Mouse (Mus musculus) C2C12 (cell line): ENCODE measurements around the gene Rap1gap2. TPM values are rescaled to one million over a fixed set of nuclear protein-coding genes. Genes with fewer than 3 reads are reported as not detected.

Source experiments
- H3K27me3 ChIP-seq: one replicate; pipeline ENCODE4 v1.6.1; 2011; ENCODE audit not compliant: control insufficient read depth, insufficient read depth, insufficient read length
- H3K36me3 ChIP-seq: one replicate; pipeline ENCODE4 v1.6.1; 2011; ENCODE audit not compliant: control insufficient read depth, insufficient read depth
- H3K4me3 ChIP-seq: one replicate; pipeline ENCODE4 v1.5.1; 2011; ENCODE audit warnings: mild to moderate bottlenecking, control low read depth; ENCODE audit not compliant: poor library complexity, insufficient read depth, severe bottlenecking
- H3K79me2 ChIP-seq: one replicate; pipeline ENCODE4 v1.6.1; 2011; ENCODE audit not compliant: control insufficient read depth, insufficient read depth
- H3K79me3 ChIP-seq: one replicate; pipeline ENCODE4 v1.6.1; 2011; ENCODE audit warnings: low read depth, control low read depth
- H3ac ChIP-seq: one replicate; pipeline ENCODE3; 2011; ENCODE audit warnings: low read depth; ENCODE audit not compliant: control insufficient read depth, insufficient read length
- CEBPB ChIP-seq: IDR thresholded peaks from one replicate; pipeline ENCODE4 v1.6.1; 2011; ENCODE audit warnings: low read depth, mild to moderate bottlenecking, control low read depth, moderate library complexity
- CTCF ChIP-seq: IDR thresholded peaks from one replicate; pipeline ENCODE4 v1.5.1; 2011; ENCODE audit not compliant: control insufficient read depth, insufficient read depth, insufficient read length
- FOSL1 ChIP-seq: IDR thresholded peaks from one replicate; pipeline ENCODE4 v1.8.0; 2011; ENCODE audit warnings: mild to moderate bottlenecking, low read length; ENCODE audit not compliant: poor library complexity, insufficient read depth, severe bottlenecking
- MAX ChIP-seq: IDR thresholded peaks from one replicate; pipeline ENCODE4 v1.6.1; 2011; ENCODE audit warnings: mild to moderate bottlenecking, control low read depth
- MYOD1 ChIP-seq: IDR thresholded peaks from one replicate; pipeline ENCODE4 v1.6.1; 2011; ENCODE audit warnings: low read depth; ENCODE audit not compliant: control insufficient read depth, insufficient read length
- MYOG ChIP-seq: IDR thresholded peaks from one replicate; pipeline ENCODE4 v1.6.1; 2011; ENCODE audit not compliant: control insufficient read depth, insufficient read length; ENCODE audit errors: extremely low read depth
- USF1 ChIP-seq: IDR thresholded peaks from one replicate; pipeline ENCODE4 v1.6.1; 2011; ENCODE audit warnings: low read depth, mild to moderate bottlenecking, control low read depth, moderate library complexity
- polyA plus RNA-seq: library from polyadenylated mRNA; unstranded; fragments of >200 nt; fragmentation: generic; extraction: Trizol; gene quantifications from one replicate; pipeline ENCODE4 v1.2.1, GENCODE M21; 2012; ENCODE audit warnings: missing spikeins

Gene Rap1gap2
- polyA plus RNA-seq, 1 experiment: 1.4 TPM

DNA sequence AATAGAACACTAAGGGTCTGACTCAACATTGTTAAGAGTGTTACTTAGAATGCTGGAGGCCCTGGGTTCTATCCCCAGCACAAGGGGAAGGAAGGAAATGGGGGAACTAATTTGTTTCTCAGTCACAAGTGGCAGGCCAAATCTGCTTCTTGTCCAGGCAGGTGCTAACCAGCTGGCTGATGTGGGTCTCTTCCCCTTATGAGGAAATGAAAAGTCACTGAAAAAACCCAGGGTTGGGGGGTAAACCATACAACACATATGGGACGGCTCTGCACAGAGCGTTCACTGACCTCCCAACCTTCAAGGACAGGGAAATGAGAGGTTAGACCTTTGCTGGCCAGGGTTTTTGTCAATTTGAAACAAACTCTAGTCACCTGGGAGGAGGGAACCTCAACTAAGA lies 77.7 kb downstream of the Rap1gap2 start:
- TF ChIP-seq CEBPB: no peak
- no peaks in the 10 kb centered on the region for H3K36me3 ChIP-seq

DNA sequence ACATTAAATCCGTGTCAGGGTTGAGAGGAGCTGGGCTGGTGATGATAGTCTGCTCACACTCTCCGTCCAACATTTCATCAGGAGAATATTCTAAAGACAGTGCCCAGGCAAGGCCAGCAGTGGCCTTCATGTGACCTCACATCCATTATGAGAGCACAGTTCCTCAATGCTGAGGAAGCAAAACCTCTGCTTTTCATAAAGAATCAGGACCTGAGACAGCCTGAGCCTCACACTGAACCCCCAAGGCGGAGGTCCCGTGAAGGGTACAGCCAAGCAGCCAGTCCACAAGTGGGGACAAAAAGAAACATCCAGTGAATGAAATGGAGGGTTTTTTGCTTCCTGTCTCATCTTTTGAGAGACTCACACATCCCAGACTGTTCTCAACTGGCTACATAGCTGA lies 78.3 kb downstream of the Rap1gap2 start:
- no peak overlapping the region for H3K4me3 ChIP-seq
- no peak for TF ChIP-seq CTCF
- no peak for TF ChIP-seq CEBPB
- no peak for TF ChIP-seq MYOD1
- no peak for TF ChIP-seq MAX
- TF ChIP-seq USF1: no peak
- no peak for TF ChIP-seq FOSL1
- TF ChIP-seq MYOG: no peak
- no peaks in the 10 kb centered on the region for H3K79me2 ChIP-seq
- peaks cover 6% of the 10 kb centered on the region for H3K27me3 ChIP-seq
- no peaks in the 10 kb centered on the region for H3K79me3 ChIP-seq
- no peak overlapping the region for H3ac ChIP-seq
- H3K36me3 ChIP-seq: no peaks in the 10 kb centered on the region

More for the DNA sequence above, 77.7 kb downstream of the Rap1gap2 start:
- Histone ChIP-seq H3ac (no peak overlapping the region), H3K27me3 (peaks cover 6% of the 10 kb centered on the region), H3K79me3 (no peaks in the 10 kb centered on the region), H3K4me3 (no peak overlapping the region), H3K79me2 (no peaks in the 10 kb centered on the region)

DNA sequence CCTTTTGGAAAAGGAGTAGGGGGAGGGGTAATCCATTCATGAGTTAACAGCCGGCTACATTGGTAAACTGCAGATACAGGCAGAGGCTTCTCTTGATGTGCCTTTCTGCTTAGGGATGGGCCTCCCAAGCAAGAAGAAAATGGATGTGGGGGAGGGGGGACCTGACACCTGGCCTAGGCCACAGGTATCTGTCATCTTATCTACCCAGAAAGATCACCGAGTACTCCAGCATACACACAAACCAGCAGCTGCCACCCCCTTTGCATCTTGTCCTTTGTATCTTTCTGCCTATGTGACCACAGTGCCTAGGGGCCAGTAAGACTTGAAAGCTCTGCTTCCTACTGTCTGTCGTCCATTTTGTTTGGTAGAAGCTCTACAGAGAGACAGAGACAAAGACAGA lies 79.0 kb downstream of the Rap1gap2 start:
- no peaks in the 10 kb centered on the region for H3K36me3 ChIP-seq
- TF ChIP-seq USF1 (no peak), MYOD1 (no peak), CTCF (no peak), MAX (no peak), MYOG (no peak), CEBPB (no peak), FOSL1 (no peak)

DNA sequence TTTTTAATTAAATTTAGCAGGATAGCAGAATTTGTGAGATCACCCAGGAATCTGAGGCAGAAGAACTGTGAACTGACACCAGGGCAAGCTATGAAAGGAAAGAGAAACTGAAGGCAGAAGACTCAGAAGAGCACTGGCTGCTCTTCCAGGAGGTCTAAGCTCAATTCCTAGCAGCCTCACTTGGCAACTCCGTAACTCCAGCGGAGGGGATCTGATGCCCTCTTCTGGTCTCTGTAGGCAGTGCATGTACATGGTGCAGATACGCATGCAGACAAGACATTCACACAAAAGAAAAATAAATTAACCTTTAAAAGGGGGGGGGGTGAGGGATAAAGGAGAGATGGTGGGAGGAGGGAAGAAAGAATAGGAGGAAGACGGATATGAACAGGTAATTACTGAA lies 80.9 kb downstream of the Rap1gap2 start:
- TF ChIP-seq CEBPB: no peak
- TF ChIP-seq FOSL1: no peak
- TF ChIP-seq CTCF: no peak
- no peak for TF ChIP-seq MYOG
- TF ChIP-seq MYOD1: no peak
- TF ChIP-seq MAX: no peak
- TF ChIP-seq USF1: no peak
- no peaks in the 10 kb centered on the region for H3K36me3 ChIP-seq
- no peak overlapping the region for H3ac ChIP-seq
- no peaks in the 10 kb centered on the region for H3K79me2 ChIP-seq
- no peaks in the 10 kb centered on the region for H3K79me3 ChIP-seq
- H3K4me3 ChIP-seq: no peak overlapping the region
- peaks cover 6% of the 10 kb centered on the region for H3K27me3 ChIP-seq

More for the DNA sequence above, 79.0 kb downstream of the Rap1gap2 start:
- H3K79me3 ChIP-seq: no peaks in the 10 kb centered on the region
- no peaks in the 10 kb centered on the region for H3K79me2 ChIP-seq
- peaks cover 6% of the 10 kb centered on the region for H3K27me3 ChIP-seq
- H3ac ChIP-seq: no peak overlapping the region
- no peak overlapping the region for H3K4me3 ChIP-seq

DNA sequence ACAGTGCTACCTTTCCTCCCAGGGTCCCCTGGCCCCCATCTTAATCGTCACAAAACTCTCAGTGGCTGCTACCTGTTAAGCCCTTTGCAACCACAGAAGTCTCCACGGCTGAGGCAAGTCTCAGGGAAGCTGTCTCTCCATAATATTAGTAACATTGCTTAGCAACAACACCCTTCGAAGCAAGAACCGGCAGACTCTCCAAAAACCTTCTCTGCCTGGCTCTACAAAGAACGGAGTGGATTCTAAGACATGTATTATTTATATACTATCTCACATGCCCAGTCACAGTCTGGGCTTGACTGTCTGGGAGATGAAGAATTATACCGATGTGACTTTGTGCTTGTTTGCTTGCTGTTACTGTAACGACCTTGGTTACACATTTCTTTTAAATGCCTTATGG lies 83.2 kb downstream of the Rap1gap2 start:
- no peak overlapping the region for H3K4me3 ChIP-seq
- no peaks in the 10 kb centered on the region for H3K79me3 ChIP-seq
- H3ac ChIP-seq: no peak overlapping the region
- no peaks in the 10 kb centered on the region for H3K36me3 ChIP-seq
- no peak for TF ChIP-seq MYOG
- TF ChIP-seq FOSL1: no peak
- TF ChIP-seq MAX: no peak
- no peak for TF ChIP-seq USF1
- no peak for TF ChIP-seq CTCF
- TF ChIP-seq CEBPB: no peak
- no peak for TF ChIP-seq MYOD1
- H3K79me2 ChIP-seq: no peaks in the 10 kb centered on the region
- peaks cover 15% of the 10 kb centered on the region for H3K27me3 ChIP-seq

DNA sequence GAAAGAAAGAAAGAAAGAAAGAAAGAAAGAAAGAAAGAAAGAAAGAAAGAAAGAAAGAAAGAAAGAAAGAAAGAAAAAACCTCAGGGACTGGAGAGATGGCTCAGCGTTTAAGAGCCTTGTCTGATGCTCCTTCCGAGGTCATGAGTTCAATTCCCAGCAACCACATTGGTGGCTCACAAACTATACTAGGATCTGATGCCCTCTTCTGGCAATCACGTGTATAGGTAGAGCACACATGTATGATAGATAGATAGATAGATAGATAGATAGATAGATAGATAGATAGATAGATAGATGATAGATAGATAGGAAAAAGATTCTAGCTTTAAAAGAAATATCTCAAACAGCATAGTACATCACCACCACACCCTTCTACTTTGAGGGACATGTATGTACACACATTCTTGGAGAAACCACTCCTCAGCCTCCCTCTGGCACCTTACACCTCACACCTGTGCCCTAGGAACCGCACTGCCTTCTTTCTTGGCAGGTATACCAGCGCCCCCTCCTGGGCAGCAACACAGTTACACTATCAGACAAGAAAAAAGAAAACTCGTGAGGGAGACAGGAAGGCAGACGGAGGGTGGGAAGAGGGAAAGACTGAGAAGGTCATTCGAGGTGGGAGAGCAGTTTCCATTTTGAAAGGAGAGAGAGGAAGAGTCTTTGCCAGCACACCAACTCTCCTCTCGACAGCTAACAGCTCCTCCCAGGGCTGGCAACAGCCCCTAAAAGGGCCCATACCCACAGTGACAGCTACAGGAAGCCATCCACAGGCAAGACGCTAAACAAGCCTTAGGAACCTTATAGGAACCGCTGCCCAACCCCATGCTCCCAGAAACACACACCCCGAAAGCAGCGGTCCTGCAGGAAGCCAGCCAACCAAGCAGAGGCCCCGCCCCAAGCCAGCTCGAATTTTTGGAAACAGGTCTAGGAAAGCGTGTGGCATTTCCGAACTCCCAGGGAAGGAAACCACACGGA lies 84.2 kb downstream of the Rap1gap2 start:
- Histone ChIP-seq H3K36me3 (no peaks in the 10 kb centered on the region), H3K4me3 (no peak overlapping the region), H3K79me3 (no peaks in the 10 kb centered on the region)

More for the DNA sequence above, 84.2 kb downstream of the Rap1gap2 start:
- H3ac ChIP-seq: no peak overlapping the region
- no peaks in the 10 kb centered on the region for H3K79me2 ChIP-seq
- TF ChIP-seq FOSL1: no peak
- peak; percentile 22 for TF ChIP-seq CTCF
- H3K27me3 ChIP-seq: peaks cover 21% of the 10 kb centered on the region
